10 mouse cellular contexts compared by ENCODE assay signal in genomic region chr4:43745187-43745586, GRCm38 (mm10). TPM values are rescaled to one million over a fixed set of nuclear protein-coding genes. Genes with fewer than 3 reads are reported as not detected.
DNase-seq lines count a peak whose midpoint lies in the region; ATAC-seq and TF ChIP-seq lines count a peak whose summit lies in the region.
"Had no signal": no experiment of that assay in that cellular context is flagged by ENCODE, and none has a peak within 500 bp of the region (broad histone marks: within the 10 kb centered on the region; RNA-seq: fewer than 3 reads in every experiment).

No protein-coding gene starts in this region.

- H3K4me3 ChIP-seq in cerebellum, adult 2 months (replicated peaks; ENCODE audit: insufficient read depth, low read depth, low read length), result no peak overlapping the region
- no peak overlapping the region for H3K4me3 ChIP-seq in limb, embryonic 14.5 days (replicated peaks; ENCODE audit: low read length)
- H3K4me3 ChIP-seq: embryonic facial prominence, embryonic 13.5 days; hindbrain, embryonic 15.5 days had no signal

- CTCF ChIA-PET in Patski (lab: Charles Lee), result interaction anchor here (0.5 to 2.9 kb wide), 7 partner anchors 11 to 130 kb away, joined by 3 to 9 read pairs (median 5); partner anchors contain the start of gene Reck

- H3K9ac ChIP-seq in limb, embryonic 14.5 days (ENCODE audit: low read depth, low read length, severe bottlenecking), result no peak overlapping the region
- H3K9ac ChIP-seq: embryonic facial prominence, embryonic 13.5 days; hindbrain, embryonic 15.5 days had no signal

- no peak for TF ChIP-seq POLR2A in cerebellum, adult 2 months (IDR thresholded peaks at IDR 0.05; ENCODE audit: borderline replicate concordance, insufficient read depth, low read length)
- TF ChIP-seq POLR2A in limb, embryonic 14.5 days (IDR thresholded peaks at IDR 0.05; ENCODE audit: borderline replicate concordance, extremely low read depth, insufficient read depth, insufficient read length), result no peak

- no peaks in the 10 kb centered on the region for H3K27me3 ChIP-seq in cerebellum, adult 2 months (ENCODE audit: control insufficient read depth, insufficient read depth, low read length)
- H3K27me3 ChIP-seq in Patski, result no peaks in the 10 kb centered on the region
- no peaks in the 10 kb centered on the region for H3K27me3 ChIP-seq in limb, embryonic 14.5 days (ENCODE audit: control insufficient read depth, insufficient read depth, low read length)
- H3K27me3 ChIP-seq: embryonic facial prominence, embryonic 13.5 days; hindbrain, embryonic 15.5 days had no signal

- no peak overlapping the region for H3K27ac ChIP-seq in cerebellum, adult 2 months (ENCODE audit: insufficient read depth, low read length)
- H3K27ac ChIP-seq in limb, embryonic 14.5 days (replicated peaks; ENCODE audit: low read depth, low read length), result no peak overlapping the region
- H3K27ac ChIP-seq: embryonic facial prominence, embryonic 13.5 days; hindbrain, embryonic 15.5 days had no signal

- H3K4me2 ChIP-seq in limb, embryonic 14.5 days (replicated peaks; ENCODE audit: low read depth, low read length, severe bottlenecking), result no peak overlapping the region
- H3K4me2 ChIP-seq: embryonic facial prominence, embryonic 13.5 days; hindbrain, embryonic 15.5 days had no signal

- POLR2A ChIA-PET in Patski (lab: Charles Lee), result no interaction called here

- peak in 1 of 2 experiments; percentile 20 for DNase-seq in cerebellum, adult 2 months
- no peak for DNase-seq in cerebellum, adult 8-10 months
- peak; percentile 38 for DNase-seq in layer of hippocampus, adult 11-12 months (ENCODE audit: low spot score)
- no peak for DNase-seq in layer of hippocampus, postnatal 25 days (ENCODE audit: extremely low spot score in 1 of 2, low spot score in 1 of 2)
- no peak for DNase-seq in Patski (ENCODE audit: low read depth, low spot score)
- DNase-seq in limb, embryonic 14.5 days (ENCODE audit: low spot score), result peak; percentile 80
- no peak for DNase-seq in spleen, postnatal 14 days (ENCODE audit: low spot score in 2 of 2)

- H3K9me3 ChIP-seq in limb, embryonic 14.5 days (ENCODE audit: control insufficient read depth, low read length), result no peaks in the 10 kb centered on the region
- H3K9me3 ChIP-seq: embryonic facial prominence, embryonic 13.5 days; hindbrain, embryonic 15.5 days had no signal

- peak; percentile 37; the same call in 1 of the 2 replicates for TF ChIP-seq CTCF in cerebellum, adult 2 months (IDR thresholded peaks at IDR 0.05; ENCODE audit: borderline replicate concordance, insufficient read depth, low read depth, low read length)
- peak; percentile 43 for TF ChIP-seq CTCF in Patski (IDR thresholded peaks at IDR 0.05)

- in situ Hi-C loops in Patski (cut with MboI; ENCODE audit: low pct_unique_long_range_greater_than_20kb), result loop anchor here (5.0 kb wide), 1 partner anchor 122 kb away; no protein-coding TSS in a partner anchor

- no peaks in the 10 kb centered on the region for H3K36me3 ChIP-seq in limb, embryonic 14.5 days (ENCODE audit: control insufficient read depth, insufficient read depth, low read length)
- H3K36me3 ChIP-seq: embryonic facial prominence, embryonic 13.5 days; hindbrain, embryonic 15.5 days had no signal

- peak; percentile 51 for ATAC-seq in Patski
- ATAC-seq in limb, embryonic 14.5 days (ENCODE audit: low FRiP score, low read depth), result 0 out of 2 replicates have a peak, but pooled peaks have one; percentile 57
- no peak for ATAC-seq in megakaryocyte, adult 5-6 weeks (ENCODE audit: poor library complexity, severe bottlenecking)

- 16% methylated on average over 6 of the region's 6 CpGs for WGBS in cerebellum, adult 2 months
- WGBS in limb, embryonic 14.5 days, result 14% methylated on average over 6 of the region's 6 CpGs

- no peaks in the 10 kb centered on the region for H3K4me1 ChIP-seq in cerebellum, adult 2 months (ENCODE audit: control insufficient read depth, insufficient read depth, low read length)
- 0 out of 2 replicates have a peak, but pooled peaks cover 2% of the 10 kb centered on the region for H3K4me1 ChIP-seq in limb, embryonic 14.5 days (ENCODE audit: control insufficient read depth, insufficient read depth, low read length)
- H3K4me1 ChIP-seq: hindbrain, embryonic 15.5 days had no signal

RNA-seq across cellular contexts. Expression of gene Spaar, which starts 15.4 kb away (rescaled TPM):
- polyA plus RNA-seq in cerebellum, adult 2 months (2012; rRNA removed), result 0.76 and 0.88 TPM in 2 replicates
- 1 to 10 TPM in 1 of 2 experiments, under 1 TPM in 1; 0.57 to 1.1 TPM for total RNA-seq in layer of hippocampus, postnatal 25 days (2021)
- polyA plus RNA-seq in Patski (2021), result 0.12 TPM
- polyA plus RNA-seq in limb, embryonic 14.5 days (2012; rRNA removed), result 1.0 and 1.3 TPM in 2 replicates
- polyA plus RNA-seq in limb, embryonic 14.5 days (2014; fragmentation: Nextera tagmentation; extraction: Ambion mirVana), result 0.08 and 0.10 TPM in 2 replicates
- not detected in 2 replicates for total RNA-seq in megakaryocyte, adult 5-6 weeks (2015)
- not detected in 2 replicates for total RNA-seq in megakaryocyte, adult 5-6 weeks (2017)

RNA-seq across cellular contexts. Expression of gene Hrct1, which starts 18.2 kb away (rescaled TPM):
- 1.6 and 1.9 TPM in 2 replicates for polyA plus RNA-seq in cerebellum, adult 2 months (2012; rRNA removed)
- 1 to 10 TPM in 1 of 2 experiments, under 1 TPM in 1; 0.54 to 1.2 TPM for total RNA-seq in layer of hippocampus, postnatal 25 days (2021)
- polyA plus RNA-seq in Patski (2021), result 0.50 TPM
- 3.2 and 3.9 TPM in 2 replicates for polyA plus RNA-seq in limb, embryonic 14.5 days (2012; rRNA removed)
- 2.1 and 2.2 TPM in 2 replicates for polyA plus RNA-seq in limb, embryonic 14.5 days (2014; fragmentation: Nextera tagmentation; extraction: Ambion mirVana)
- not detected in 2 replicates for total RNA-seq in megakaryocyte, adult 5-6 weeks (2015)
- total RNA-seq in megakaryocyte, adult 5-6 weeks (2017), result not detected in 2 replicates

RNA-seq across cellular contexts. Expression of gene Olfr159, which starts 25.6 kb away (rescaled TPM):
- polyA plus RNA-seq in cerebellum, adult 2 months (2012; rRNA removed), result not detected in 2 replicates
- total RNA-seq in layer of hippocampus, postnatal 25 days (2021), result not detected
- not detected for polyA plus RNA-seq in Patski (2021)
- not detected in 2 replicates for polyA plus RNA-seq in limb, embryonic 14.5 days (2012; rRNA removed)
- polyA plus RNA-seq in limb, embryonic 14.5 days (2014; fragmentation: Nextera tagmentation; extraction: Ambion mirVana), result not detected in 2 replicates
- not detected in 2 replicates for total RNA-seq in megakaryocyte, adult 5-6 weeks (2015)
- total RNA-seq in megakaryocyte, adult 5-6 weeks (2017), result not detected in 2 replicates
- polyA plus RNA-seq: embryonic facial prominence, embryonic 13.5 days; hindbrain, embryonic 15.5 days had no signal

RNA-seq across cellular contexts. Expression of gene Olfr71, which starts 35.1 kb away (rescaled TPM):
- not detected in 2 replicates for polyA plus RNA-seq in cerebellum, adult 2 months (2012; rRNA removed)
- total RNA-seq in layer of hippocampus, postnatal 25 days (2021), result not detected
- not detected for polyA plus RNA-seq in Patski (2021)
- not detected in 2 replicates for polyA plus RNA-seq in limb, embryonic 14.5 days (2012; rRNA removed)
- polyA plus RNA-seq in limb, embryonic 14.5 days (2014; fragmentation: Nextera tagmentation; extraction: Ambion mirVana), result not detected in 2 replicates
- total RNA-seq in megakaryocyte, adult 5-6 weeks (2015), result not detected in 2 replicates
- not detected in 2 replicates for total RNA-seq in megakaryocyte, adult 5-6 weeks (2017)
- polyA plus RNA-seq: embryonic facial prominence, embryonic 13.5 days; hindbrain, embryonic 15.5 days had no signal

RNA-seq across cellular contexts. Expression of gene Olfr70, which starts 44.6 kb away (rescaled TPM):
- polyA plus RNA-seq in cerebellum, adult 2 months (2012; rRNA removed), result not detected in 2 replicates
- total RNA-seq in layer of hippocampus, postnatal 25 days (2021), result not detected
- polyA plus RNA-seq in Patski (2021), result not detected
- polyA plus RNA-seq in limb, embryonic 14.5 days (2012; rRNA removed), result not detected in 2 replicates
- polyA plus RNA-seq in limb, embryonic 14.5 days (2014; fragmentation: Nextera tagmentation; extraction: Ambion mirVana), result not detected in 2 replicates
- not detected in 2 replicates for total RNA-seq in megakaryocyte, adult 5-6 weeks (2015)
- total RNA-seq in megakaryocyte, adult 5-6 weeks (2017), result not detected in 2 replicates
- polyA plus RNA-seq: embryonic facial prominence, embryonic 13.5 days; hindbrain, embryonic 15.5 days had no signal

Comparison
In these comparisons a context has a peak if more than half of its experiments do, and no peak if none do; other contexts are left out.
1. DNase-seq: peak in layer of hippocampus, adult 11-12 months (single experiment) and limb, embryonic 14.5 days (single experiment); none in cerebellum, adult 8-10 months (single experiment), layer of hippocampus, postnatal 25 days (0 of 2), Patski (single experiment) and spleen, postnatal 14 days (0 of 2).